Mouse (Mus musculus): ENCODE measurements around the gene C9orf72.

DNA sequence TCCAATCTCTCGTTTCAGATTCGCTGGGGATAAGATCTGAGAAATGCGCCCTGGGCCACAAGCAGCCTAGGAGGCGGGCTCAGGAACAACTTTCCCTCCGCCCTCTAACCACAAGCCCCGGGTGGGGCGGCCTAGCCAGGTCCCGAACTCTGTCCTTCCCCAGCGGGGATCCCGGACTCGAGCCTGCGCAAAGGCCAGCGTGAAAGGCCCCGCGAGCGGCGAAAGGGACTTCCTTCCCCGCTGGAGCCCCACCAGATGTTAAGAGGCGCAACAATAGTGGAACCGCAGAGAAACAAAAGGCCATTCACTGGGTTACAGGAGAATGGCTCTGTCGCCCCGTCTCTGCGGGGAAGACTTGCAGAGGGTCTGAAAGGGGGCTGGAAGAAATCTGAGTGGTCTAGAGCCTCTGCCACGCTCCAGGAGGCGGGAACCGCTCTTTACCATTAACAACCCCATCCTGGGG, 69.8 kb downstream of the C9orf72 start:
- no peak for TF ChIP-seq CTCF (IDR thresholded peaks at IDR 0.05; ENCODE audit: control insufficient read depth, insufficient read depth, insufficient replicate concordance, low read depth, low read length)
- no peak for TF ChIP-seq POLR2A (IDR thresholded peaks at IDR 0.05; ENCODE audit: control insufficient read depth, low read depth, low read length)

Data from testis, adult 2 months (tissue).